Mouse (Mus musculus) cerebellum, adult 2 months (tissue): ENCODE data around the gene Dlec1.

Experiments
- CTCF ChIP-seq: fragments of 200-500 bp; IDR thresholded peaks from 2 replicates; pipeline ENCODE4 v1.5.1; 2011; ENCODE audit warnings: low read depth, mild to moderate bottlenecking, control low read depth, low read length, moderate library complexity, borderline replicate concordance; ENCODE audit not compliant: insufficient read depth
- POLR2A ChIP-seq: fragments of 200-500 bp; IDR thresholded peaks from 2 replicates; pipeline ENCODE4 v1.6.1; 2011; ENCODE audit warnings: low read length, control low read depth, borderline replicate concordance; ENCODE audit not compliant: insufficient read depth

DNA sequence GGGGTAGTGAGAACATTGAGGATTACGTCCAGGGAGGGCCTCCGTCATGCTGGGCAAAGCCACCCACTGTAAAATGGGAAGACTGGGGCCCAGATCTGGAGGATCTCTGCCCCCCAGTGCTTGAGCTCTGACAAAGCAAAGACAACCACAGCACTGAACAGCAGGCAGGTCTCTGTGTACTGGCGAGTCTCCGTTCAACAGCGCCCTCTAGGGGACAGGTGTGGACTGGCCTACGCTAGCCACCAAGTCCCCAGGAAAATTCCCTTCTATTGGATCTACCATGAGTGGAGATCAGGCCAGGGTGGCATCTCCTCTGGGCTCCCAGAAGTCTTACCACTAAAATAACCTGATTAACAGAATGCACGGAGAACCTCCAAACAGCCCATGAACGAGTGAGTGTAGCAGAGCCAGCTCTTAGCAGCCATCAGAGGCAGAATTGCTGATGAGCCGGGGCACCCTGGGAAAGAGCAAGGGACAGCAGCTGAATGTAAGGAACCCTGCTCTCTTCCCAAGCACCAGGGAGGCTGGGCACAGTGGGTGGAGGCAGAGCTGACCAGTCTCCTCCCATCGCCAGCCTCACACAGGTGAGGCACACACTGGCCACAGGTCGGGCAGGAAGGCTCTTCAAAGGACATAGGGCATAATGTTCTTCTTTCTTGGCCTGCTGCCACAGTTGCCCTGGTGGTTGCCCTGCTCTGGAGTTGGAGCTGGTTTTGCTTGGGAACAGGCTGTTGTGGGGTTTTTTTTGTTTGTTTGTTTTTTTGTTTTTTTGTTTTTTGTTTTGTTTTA, 90.1 kb downstream of the Dlec1 start:
- TF ChIP-seq CTCF (peak; percentile 73), POLR2A (no peak)
